Comparison of ENCODE assay signal across 15 mouse cellular contexts in genomic region chr8:65046565-65046964, GRCm38 (mm10). TPM values are rescaled to one million over a fixed set of nuclear protein-coding genes. Genes with fewer than 3 reads are reported as not detected.
A peak's percentile ranks its signal among the peaks of the same experiment; 100 is the strongest.
DNase-seq lines count a peak whose midpoint lies in the region; ATAC-seq and TF ChIP-seq lines count a peak whose summit lies in the region.
"Had no signal": no experiment of that assay in that cellular context is flagged by ENCODE, and none has a peak within 500 bp of the region (broad histone marks: within the 10 kb centered on the region; RNA-seq: fewer than 3 reads in every experiment).

No protein-coding gene starts in this region.

- no peak overlapping the region; the same call in 1 of the 2 replicates for H3K4me2 ChIP-seq in hindbrain, embryonic 16.5 days (ENCODE audit: low read length)
- no peak overlapping the region for H3K4me2 ChIP-seq in embryonic facial prominence, embryonic 12.5 days (replicated peaks)
- H3K4me2 ChIP-seq in liver, embryonic 13.5 days: no peak overlapping the region
- H3K4me2 ChIP-seq: neural tube, embryonic 12.5 days had no signal

- H3K9ac ChIP-seq in hindbrain, embryonic 16.5 days (ENCODE audit: low read depth, low read length): no peak overlapping the region
- H3K9ac ChIP-seq in ES-Bruce4 (ENCODE audit: low read depth, poor library complexity, severe bottlenecking): peak overlapping the region; percentile 71
- H3K9ac ChIP-seq in embryonic facial prominence, embryonic 12.5 days: no peak overlapping the region
- H3K9ac ChIP-seq in liver, embryonic 13.5 days: no peak overlapping the region
- H3K9ac ChIP-seq: forebrain, postnatal 0 days; neural tube, embryonic 12.5 days had no signal

- TF ChIP-seq POLR2A in ES-Bruce4 (IDR thresholded peaks at IDR 0.05; ENCODE audit: insufficient read depth, low read length): no peak

- peak overlapping the region; percentile 9; the same call in 1 of the 2 replicates for H3K4me3 ChIP-seq in hindbrain, embryonic 10.5 days
- no peak overlapping the region for H3K4me3 ChIP-seq in hindbrain, embryonic 16.5 days (ENCODE audit: low read length)
- peak overlapping the region; percentile 43 for H3K4me3 ChIP-seq in ES-Bruce4 (ENCODE audit: low read depth, low read length)
- H3K4me3 ChIP-seq in embryonic facial prominence, embryonic 12.5 days: no peak overlapping the region
- no peak overlapping the region for H3K4me3 ChIP-seq in liver, embryonic 13.5 days (replicated peaks)
- H3K4me3 ChIP-seq: neural tube, embryonic 12.5 days had no signal

- H3K27me3 ChIP-seq in hindbrain, embryonic 10.5 days (ENCODE audit: insufficient read depth, poor library complexity, severe bottlenecking): no peaks in the 10 kb centered on the region
- H3K27me3 ChIP-seq in hindbrain, embryonic 16.5 days (replicated peaks; ENCODE audit: control insufficient read depth, insufficient read depth, low read length): no peaks in the 10 kb centered on the region
- H3K27me3 ChIP-seq in ES-Bruce4 (ENCODE audit: control insufficient read depth, insufficient read depth, low read length, poor library complexity, severe bottlenecking): no peaks in the 10 kb centered on the region
- H3K27me3 ChIP-seq in embryonic facial prominence, embryonic 12.5 days: no peaks in the 10 kb centered on the region
- H3K27me3 ChIP-seq in liver, embryonic 13.5 days: no peaks in the 10 kb centered on the region
- H3K27me3 ChIP-seq: neural tube, embryonic 12.5 days had no signal

- TF ChIP-seq EP300 in ES-Bruce4 (IDR thresholded peaks at IDR 0.05; ENCODE audit: insufficient read depth, low read depth, low read length): peak; percentile 95

- DNase-seq in hindbrain, embryonic 10.5 days (ENCODE audit: low spot score): peak; percentile 19
- DNase-seq in liver, embryonic 13.5 days: no peak
- no peak for DNase-seq in urinary bladder, adult 2 months (ENCODE audit: low spot score)
- no peak for DNase-seq in adrenal gland, postnatal 4 days (ENCODE audit: low spot score in 2 of 2)
- DNase-seq in spleen, postnatal 14 days (ENCODE audit: low spot score in 2 of 2): no peak
- DNase-seq: forebrain, postnatal 0 days; layer of hippocampus, postnatal 36 days; right cerebral cortex, postnatal 14 days had no signal

- no peak for TF ChIP-seq CTCF in ES-Bruce4 (IDR thresholded peaks at IDR 0.05; ENCODE audit: low read depth, low read length)

- peak overlapping the region; percentile 53 for H3K27ac ChIP-seq in hindbrain, embryonic 10.5 days
- no peak overlapping the region for H3K27ac ChIP-seq in hindbrain, embryonic 16.5 days (ENCODE audit: low read depth, low read length)
- H3K27ac ChIP-seq in ES-Bruce4 (ENCODE audit: insufficient read depth, low read length): peak overlapping the region; percentile 100
- H3K27ac ChIP-seq in embryonic facial prominence, embryonic 12.5 days: no peak overlapping the region
- no peak overlapping the region; the same call in 1 of the 2 replicates for H3K27ac ChIP-seq in liver, embryonic 13.5 days
- H3K27ac ChIP-seq: kidney, postnatal 0 days; neural tube, embryonic 12.5 days had no signal

- no peaks in the 10 kb centered on the region for H3K9me3 ChIP-seq in hindbrain, embryonic 10.5 days
- H3K9me3 ChIP-seq in hindbrain, embryonic 16.5 days (ENCODE audit: control insufficient read depth, low read length): no peaks in the 10 kb centered on the region
- no peaks in the 10 kb centered on the region for H3K9me3 ChIP-seq in ES-Bruce4 (replicated peaks; ENCODE audit: control insufficient read depth, insufficient read depth, low read length, poor library complexity, severe bottlenecking)
- H3K9me3 ChIP-seq in embryonic facial prominence, embryonic 12.5 days: no peaks in the 10 kb centered on the region
- H3K9me3 ChIP-seq in liver, embryonic 13.5 days (replicated peaks): no peaks in the 10 kb centered on the region
- H3K9me3 ChIP-seq: neural tube, embryonic 12.5 days had no signal

- no peak for ATAC-seq in hindbrain, embryonic 16.5 days
- ATAC-seq in embryonic facial prominence, embryonic 12.5 days (ENCODE audit: insufficient number of reproducible peaks, insufficient read depth, low FRiP score, low TSS enrichment): 0 out of 2 replicates have a peak, but pooled peaks have one; percentile 28
- ATAC-seq in liver, embryonic 13.5 days (ENCODE audit: low read depth): peak; percentile 61
- ATAC-seq: forebrain, postnatal 0 days had no signal

- WGBS in hindbrain, embryonic 10.5 days: 21% methylated on average over 5 of the region's 5 CpGs
- 28% methylated on average over 5 of the region's 5 CpGs for WGBS in hindbrain, embryonic 16.5 days
- WGBS in embryonic facial prominence, embryonic 12.5 days: 55% methylated on average over 5 of the region's 5 CpGs
- 44% methylated on average over 5 of the region's 5 CpGs for WGBS in liver, embryonic 13.5 days (ENCODE audit: insufficient replicate concordance)

- H3K4me1 ChIP-seq in hindbrain, embryonic 10.5 days (replicated peaks): peaks cover 9% of the 10 kb centered on the region
- H3K4me1 ChIP-seq in hindbrain, embryonic 16.5 days (ENCODE audit: control insufficient read depth, insufficient read depth, low read depth, low read length): no peaks in the 10 kb centered on the region
- H3K4me1 ChIP-seq in ES-Bruce4 (ENCODE audit: control insufficient read depth, insufficient read depth, low read length): peaks cover 7% of the 10 kb centered on the region
- H3K4me1 ChIP-seq in embryonic facial prominence, embryonic 12.5 days: no peaks in the 10 kb centered on the region
- H3K4me1 ChIP-seq in liver, embryonic 13.5 days (replicated peaks): no peaks in the 10 kb centered on the region
- H3K4me1 ChIP-seq: neural tube, embryonic 12.5 days had no signal

- no peaks in the 10 kb centered on the region for H3K36me3 ChIP-seq in hindbrain, embryonic 10.5 days
- H3K36me3 ChIP-seq in hindbrain, embryonic 16.5 days (ENCODE audit: control insufficient read depth, insufficient read depth, low read length): no peaks in the 10 kb centered on the region
- H3K36me3 ChIP-seq in ES-Bruce4 (ENCODE audit: control insufficient read depth, insufficient read depth, low read length, poor library complexity, severe bottlenecking): no peaks in the 10 kb centered on the region
- H3K36me3 ChIP-seq in embryonic facial prominence, embryonic 12.5 days: no peaks in the 10 kb centered on the region
- H3K36me3 ChIP-seq in liver, embryonic 13.5 days: no peaks in the 10 kb centered on the region
- H3K36me3 ChIP-seq: neural tube, embryonic 12.5 days had no signal

RNA-seq across cellular contexts. Expression of gene Apela, which starts 9.4 kb away (rescaled TPM):
- polyA plus RNA-seq in hindbrain, embryonic 10.5 days (2016; fragmentation: Nextera tagmentation; extraction: Ambion mirVana): 1.3 and 1.9 TPM in 2 replicates
- 0.74 and 1.2 TPM in 2 replicates for polyA plus RNA-seq in hindbrain, embryonic 16.5 days (2015; fragmentation: Nextera tagmentation; extraction: Ambion mirVana)
- polyA plus RNA-seq in ES-Bruce4 (2011; ENCODE audit: insufficient read depth, insufficient read length, low read depth, missing spikeins): 90.5 and 96.4 TPM in 2 replicates
- polyA plus RNA-seq in embryonic facial prominence, embryonic 12.5 days (2016; fragmentation: Nextera tagmentation; extraction: Ambion mirVana): 3.3 and 4.2 TPM in 2 replicates
- polyA plus RNA-seq in liver, embryonic 13.5 days (2015; fragmentation: Nextera tagmentation; extraction: Ambion mirVana): 0.45 and 0.48 TPM in 2 replicates
- 0.76 and 0.84 TPM in 2 replicates for polyA plus RNA-seq in urinary bladder, adult 2 months (2012; rRNA removed)
- total RNA-seq in adrenal gland, postnatal 4 days (2021): 1 to 10 TPM in 1 of 2 experiments, not detected in 1; 1.4 TPM
- total RNA-seq: layer of hippocampus, postnatal 36 days had no signal

RNA-seq across cellular contexts. Expression of gene Trim60, which starts 28.2 kb away (rescaled TPM):
- not detected in 2 replicates for polyA plus RNA-seq in hindbrain, embryonic 10.5 days (2016; fragmentation: Nextera tagmentation; extraction: Ambion mirVana)
- not detected in 2 replicates for polyA plus RNA-seq in hindbrain, embryonic 16.5 days (2015; fragmentation: Nextera tagmentation; extraction: Ambion mirVana)
- polyA plus RNA-seq in ES-Bruce4 (2011; ENCODE audit: insufficient read depth, insufficient read length, low read depth, missing spikeins): 0.37 and 0.41 TPM in 2 replicates
- not detected in 2 replicates for polyA plus RNA-seq in embryonic facial prominence, embryonic 12.5 days (2016; fragmentation: Nextera tagmentation; extraction: Ambion mirVana)
- not detected in 2 replicates for polyA plus RNA-seq in liver, embryonic 13.5 days (2015; fragmentation: Nextera tagmentation; extraction: Ambion mirVana)
- polyA plus RNA-seq in urinary bladder, adult 2 months (2012; rRNA removed): not detected in 2 replicates
- not detected for total RNA-seq in adrenal gland, postnatal 4 days (2021)
- total RNA-seq: forebrain, postnatal 0 days; layer of hippocampus, postnatal 36 days had no signal
- polyA plus RNA-seq: embryonic facial prominence, embryonic 11.5 days; forebrain, postnatal 0 days; heart, postnatal 0 days; neural tube, embryonic 12.5 days had no signal

RNA-seq across cellular contexts. Expression of gene Trim61, which starts 28.2 kb away (rescaled TPM):
- polyA plus RNA-seq in hindbrain, embryonic 10.5 days (2016; fragmentation: Nextera tagmentation; extraction: Ambion mirVana): not detected in 2 replicates
- polyA plus RNA-seq in hindbrain, embryonic 16.5 days (2015; fragmentation: Nextera tagmentation; extraction: Ambion mirVana): 0.10 TPM in 1 of 2 replicates, not detected in the other
- 1.2 and 2.3 TPM in 2 replicates for polyA plus RNA-seq in ES-Bruce4 (2011; ENCODE audit: insufficient read depth, insufficient read length, low read depth, missing spikeins)
- polyA plus RNA-seq in embryonic facial prominence, embryonic 12.5 days (2016; fragmentation: Nextera tagmentation; extraction: Ambion mirVana): 0.22 TPM in 1 of 2 replicates, not detected in the other
- polyA plus RNA-seq in liver, embryonic 13.5 days (2015; fragmentation: Nextera tagmentation; extraction: Ambion mirVana): not detected in 2 replicates
- not detected in 2 replicates for polyA plus RNA-seq in urinary bladder, adult 2 months (2012; rRNA removed)
- total RNA-seq in adrenal gland, postnatal 4 days (2021): not detected
- total RNA-seq: forebrain, postnatal 0 days; layer of hippocampus, postnatal 36 days had no signal
- polyA plus RNA-seq: embryonic facial prominence, embryonic 11.5 days; forebrain, postnatal 0 days; heart, postnatal 0 days had no signal

RNA-seq across cellular contexts. Expression of gene Gm10663, which starts 28.3 kb away (rescaled TPM):
- not detected in 2 replicates for polyA plus RNA-seq in hindbrain, embryonic 10.5 days (2016; fragmentation: Nextera tagmentation; extraction: Ambion mirVana)
- polyA plus RNA-seq in hindbrain, embryonic 16.5 days (2015; fragmentation: Nextera tagmentation; extraction: Ambion mirVana): not detected in 2 replicates
- polyA plus RNA-seq in ES-Bruce4 (2011; ENCODE audit: insufficient read depth, insufficient read length, low read depth, missing spikeins): not detected in 2 replicates
- not detected in 2 replicates for polyA plus RNA-seq in embryonic facial prominence, embryonic 12.5 days (2016; fragmentation: Nextera tagmentation; extraction: Ambion mirVana)
- polyA plus RNA-seq in liver, embryonic 13.5 days (2015; fragmentation: Nextera tagmentation; extraction: Ambion mirVana): not detected in 2 replicates
- polyA plus RNA-seq in urinary bladder, adult 2 months (2012; rRNA removed): not detected in 2 replicates
- not detected for total RNA-seq in adrenal gland, postnatal 4 days (2021)
- total RNA-seq: forebrain, postnatal 0 days; layer of hippocampus, postnatal 36 days had no signal
- polyA plus RNA-seq: embryonic facial prominence, embryonic 11.5 days; forebrain, postnatal 0 days; heart, postnatal 0 days; kidney, postnatal 0 days; neural tube, embryonic 12.5 days had no signal

RNA-seq across cellular contexts. Expression of gene Trim75, which starts 58.9 kb away (rescaled TPM):
- polyA plus RNA-seq in hindbrain, embryonic 10.5 days (2016; fragmentation: Nextera tagmentation; extraction: Ambion mirVana): not detected in 2 replicates
- polyA plus RNA-seq in hindbrain, embryonic 16.5 days (2015; fragmentation: Nextera tagmentation; extraction: Ambion mirVana): 0.05 TPM in 1 of 2 replicates, not detected in the other
- not detected in 2 replicates for polyA plus RNA-seq in ES-Bruce4 (2011; ENCODE audit: insufficient read depth, insufficient read length, low read depth, missing spikeins)
- polyA plus RNA-seq in embryonic facial prominence, embryonic 12.5 days (2016; fragmentation: Nextera tagmentation; extraction: Ambion mirVana): not detected in 2 replicates
- not detected in 2 replicates for polyA plus RNA-seq in liver, embryonic 13.5 days (2015; fragmentation: Nextera tagmentation; extraction: Ambion mirVana)
- not detected in 2 replicates for polyA plus RNA-seq in urinary bladder, adult 2 months (2012; rRNA removed)
- not detected for total RNA-seq in adrenal gland, postnatal 4 days (2021)
- total RNA-seq: forebrain, postnatal 0 days; layer of hippocampus, postnatal 36 days had no signal
- polyA plus RNA-seq: embryonic facial prominence, embryonic 11.5 days; heart, postnatal 0 days; kidney, postnatal 0 days had no signal

Comparison
In these comparisons a context has a peak if more than half of its experiments do, and no peak if none do; other contexts are left out.
1. H3K27ac ChIP-seq: peak in hindbrain, embryonic 10.5 days (single experiment) and ES-Bruce4 (single experiment); none in hindbrain, embryonic 16.5 days (single experiment), embryonic facial prominence, embryonic 12.5 days (single experiment) and liver, embryonic 13.5 days (single experiment).
2. H3K4me3 ChIP-seq: peak in hindbrain, embryonic 10.5 days (single experiment) and ES-Bruce4 (single experiment); none in hindbrain, embryonic 16.5 days (single experiment), embryonic facial prominence, embryonic 12.5 days (single experiment) and liver, embryonic 13.5 days (single experiment).
3. RNA of gene Apela, which starts 9.4 kb away (polyA plus RNA-seq): 90.5 to 96.4 TPM in ES-Bruce4; 3.3 to 4.2 TPM in embryonic facial prominence, embryonic 12.5 days, 1.3 to 1.9 TPM in hindbrain, embryonic 10.5 days, 0.76 to 0.84 TPM in urinary bladder, adult 2 months, 0.74 to 1.2 TPM in hindbrain, embryonic 16.5 days and 0.45 to 0.48 TPM in liver, embryonic 13.5 days; every median in the first group is over 10 times any median in the second.